Mouse (Mus musculus) heart, embryonic 13.5 days (tissue): Measurements from ENCODE around the gene Txndc2. TPM values are rescaled to one million over a fixed set of nuclear protein-coding genes. Genes with fewer than 3 reads are reported as not detected.

Source experiments
- ATAC-seq: fragments of 200-750 bp; cut with Nextera tagmentation; 2 replicates; pipeline ENCODE4 v1.8.0; 2017; ENCODE audit warnings: moderate TSS enrichment; ENCODE audit not compliant: insufficient number of reproducible peaks, low FRiP score, low TSS enrichment; ENCODE audit errors: extremely low read depth
- H3K27ac ChIP-seq: fragments of 300-500 bp; sonication (generic); replicated peaks from 2 replicates; pipeline ENCODE4 v1.5.1; 2015; ENCODE audit warnings: moderate library complexity, mild to moderate bottlenecking, inconsistent platforms
- H3K27me3 ChIP-seq: fragments of 300-500 bp; sonication (generic); replicated peaks from 2 replicates; pipeline ENCODE4 v1.6.1; 2015; ENCODE audit warnings: mild to moderate bottlenecking, inconsistent platforms
- H3K36me3 ChIP-seq: fragments of 300-500 bp; sonication (generic); 2 replicates; pipeline ENCODE4 v1.6.1; 2015; ENCODE audit warnings: mild to moderate bottlenecking, inconsistent platforms
- H3K4me1 ChIP-seq: fragments of 300-500 bp; sonication (generic); 2 replicates; pipeline ENCODE4 v1.6.1; 2015; ENCODE audit warnings: inconsistent platforms
- H3K4me2 ChIP-seq: fragments of 300-500 bp; sonication (generic); 2 replicates; pipeline ENCODE4 v1.6.1; 2015; ENCODE audit warnings: inconsistent platforms, mild to moderate bottlenecking, moderate library complexity
- H3K4me3 ChIP-seq: fragments of 300-500 bp; sonication (generic); 2 replicates; pipeline ENCODE4 v1.5.1; 2015; ENCODE audit warnings: moderate library complexity, mild to moderate bottlenecking, inconsistent platforms
- H3K9ac ChIP-seq: fragments of 300-500 bp; sonication (generic); 2 replicates; pipeline ENCODE4 v1.6.1; 2015; ENCODE audit warnings: inconsistent platforms, mild to moderate bottlenecking, moderate library complexity
- H3K9me3 ChIP-seq: fragments of 300-500 bp; sonication (generic); 2 replicates; pipeline ENCODE4 v1.6.1; 2016; ENCODE audit warnings: inconsistent platforms
- WGBS: fragments of 180-500 bp; shearing (Covaris S2); methylation state at CpG from one replicate; pipeline ENCODE4 v1.1.7; 2015; ENCODE audit warnings: mixed read lengths; 5-methylcytosine and 5-hydroxymethylcytosine counted together
- polyA plus RNA-seq: library from polyadenylated mRNA; unstranded; fragments of >200 nt; fragmentation: Nextera tagmentation; extraction: Ambion mirVana; gene quantifications from 2 replicates; pipeline ENCODE4 v1.2.1, GENCODE M21; 2015

The Txndc2 gene
- polyA plus RNA-seq, 1 experiment from 2014 or later = not detected

DNA sequence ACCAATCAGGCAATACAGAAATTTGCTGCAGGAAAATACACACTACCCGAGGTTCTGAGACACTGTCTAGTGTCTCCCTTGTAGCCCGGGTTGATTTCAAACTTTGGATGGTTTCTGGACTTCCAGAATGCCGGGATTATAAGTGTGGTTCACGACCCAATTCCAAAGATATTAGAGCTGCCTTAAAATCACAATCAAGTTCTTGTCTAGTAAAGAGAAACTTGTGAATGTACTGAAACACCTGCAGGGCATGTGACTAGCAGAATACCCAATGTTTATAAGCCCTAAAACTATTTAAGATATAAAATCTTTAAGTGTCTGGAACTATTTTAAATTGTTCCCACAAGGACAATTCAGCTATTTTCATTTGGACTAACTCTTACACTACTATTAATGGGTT lies 30.2 kb downstream of the Txndc2 start:
- H3K27ac ChIP-seq = peak overlapping the region; percentile 100; the same call in 1 of the 2 replicates
- H3K4me1 ChIP-seq = peaks cover 54% of the 10 kb centered on the region
- 7% methylated on average over 4 of the region's 4 CpGs for WGBS
- no peak for ATAC-seq
- peak overlapping the region; percentile 100 for H3K9ac ChIP-seq
- H3K27me3 ChIP-seq = no peaks in the 10 kb centered on the region
- no peaks in the 10 kb centered on the region for H3K36me3 ChIP-seq
- no peaks in the 10 kb centered on the region for H3K9me3 ChIP-seq
- H3K4me2 ChIP-seq = peak overlapping the region; percentile 86
- peak overlapping the region; percentile 98 for H3K4me3 ChIP-seq

DNA sequence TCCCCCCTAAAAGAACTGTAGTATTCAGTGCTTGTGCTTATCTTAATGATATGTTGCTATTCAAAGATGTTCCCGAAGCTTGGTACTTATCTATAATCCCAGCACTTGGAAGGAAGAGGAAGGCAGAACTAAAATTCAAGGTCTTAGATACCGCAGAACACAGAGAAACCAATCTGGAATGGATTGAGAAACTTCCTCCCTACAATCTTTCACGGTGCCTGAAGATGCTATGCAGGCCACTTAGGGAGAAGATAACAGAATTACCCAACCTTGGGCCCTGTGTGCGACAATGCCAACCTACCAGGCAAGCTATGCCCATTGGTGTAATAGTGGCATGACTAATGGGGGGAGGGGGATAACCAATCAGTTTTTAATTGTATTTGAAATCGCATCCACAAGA lies 33.2 kb downstream of the Txndc2 start:
- H3K9me3 ChIP-seq = no peaks in the 10 kb centered on the region
- H3K36me3 ChIP-seq = no peaks in the 10 kb centered on the region
- peak overlapping the region; percentile 32; the same call in 1 of the 2 replicates for H3K27ac ChIP-seq
- peaks cover 78% of the 10 kb centered on the region for H3K4me1 ChIP-seq
- H3K9ac ChIP-seq = 0 out of 2 replicates have a peak overlapping the region, but pooled peaks have one; percentile 44
- peak overlapping the region; percentile 18 for H3K4me2 ChIP-seq
- H3K4me3 ChIP-seq = 0 out of 2 replicates have a peak overlapping the region, but pooled peaks have one; percentile 1
- no peak for ATAC-seq
- H3K27me3 ChIP-seq = no peaks in the 10 kb centered on the region
- 23% methylated on average over 5 of the region's 5 CpGs for WGBS

DNA sequence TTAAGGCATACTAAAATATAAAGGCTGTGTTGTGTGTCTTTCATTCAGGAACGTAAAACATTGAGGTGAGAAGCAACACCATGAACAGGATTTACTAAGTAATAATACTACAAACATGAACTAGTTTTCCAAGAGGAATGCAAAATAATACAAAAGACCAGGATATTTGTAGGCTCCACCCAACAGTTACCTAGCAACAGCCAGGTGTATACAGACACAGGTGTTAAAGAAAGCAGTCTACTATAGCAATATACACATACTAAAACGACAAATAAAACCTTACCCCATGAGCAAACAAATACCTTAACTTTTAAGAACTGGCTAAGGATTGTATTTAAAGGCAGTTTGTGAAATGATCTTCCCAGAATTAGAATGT lies 33.7 kb downstream of the Txndc2 start:
- ATAC-seq = no peak
- H3K4me3 ChIP-seq = no peak overlapping the region
- no peaks in the 10 kb centered on the region for H3K36me3 ChIP-seq
- H3K9ac ChIP-seq = no peak overlapping the region
- peaks cover 79% of the 10 kb centered on the region for H3K4me1 ChIP-seq
- H3K27me3 ChIP-seq = no peaks in the 10 kb centered on the region
- peak overlapping the region; percentile 18 for H3K4me2 ChIP-seq
- WGBS = 83% methylated on average over 2 of the region's 2 CpGs
- H3K27ac ChIP-seq = no peak overlapping the region
- H3K9me3 ChIP-seq = no peaks in the 10 kb centered on the region

DNA sequence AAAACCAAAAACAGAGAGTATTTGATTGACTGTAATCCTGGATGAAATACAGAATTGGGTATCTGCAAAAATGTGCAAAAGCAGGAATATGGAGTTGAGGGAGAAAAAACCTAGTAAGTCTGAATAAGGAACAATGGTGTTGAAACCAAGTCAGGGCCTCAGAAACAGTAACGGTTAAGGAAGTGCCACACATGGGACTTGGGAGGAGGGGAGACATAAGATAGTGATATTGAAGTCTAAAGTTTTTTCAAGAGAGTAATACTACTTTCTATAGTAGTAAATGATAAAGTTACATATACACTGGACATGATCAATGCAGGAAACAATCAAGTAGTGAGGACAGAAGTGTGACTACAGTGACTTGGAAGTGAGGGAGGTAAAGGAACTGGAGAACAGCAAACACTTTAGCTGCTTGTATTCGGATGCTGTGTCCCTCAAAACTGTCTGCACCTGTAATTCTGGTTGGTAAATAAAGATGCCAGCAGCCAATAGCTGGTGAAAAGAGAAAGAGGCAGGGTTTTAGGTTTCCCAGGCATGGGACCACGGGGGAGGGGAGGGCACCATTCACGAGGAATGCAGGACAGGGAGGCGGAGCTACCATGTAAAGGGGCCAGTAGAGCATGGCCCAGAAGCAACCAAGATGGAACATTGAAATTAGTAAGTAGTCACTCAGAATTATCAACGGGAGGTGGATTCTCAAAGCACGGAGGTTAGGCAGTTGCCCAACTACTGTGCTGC lies 34.2 kb downstream of the Txndc2 start:
- peaks cover 79% of the 10 kb centered on the region for H3K4me1 ChIP-seq
- H3K27ac ChIP-seq = no peak overlapping the region

DNA sequence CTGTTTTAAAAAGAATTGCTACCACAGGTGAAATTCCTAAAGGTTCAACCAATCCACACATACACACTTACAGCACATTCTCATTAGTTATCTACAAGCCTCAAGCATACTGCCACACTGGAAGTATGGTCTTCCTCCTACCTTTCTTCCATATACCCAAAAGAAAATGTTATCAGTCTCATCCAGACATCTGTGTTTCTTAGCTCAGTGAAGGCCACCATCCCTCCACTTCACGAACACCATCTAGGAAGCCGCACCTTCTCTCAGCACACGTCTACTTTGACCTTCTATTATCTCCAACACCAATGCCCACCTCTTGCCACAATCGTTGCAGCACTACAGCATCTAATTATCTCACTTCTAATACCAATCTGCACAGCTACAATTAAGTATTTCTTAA lies 36.0 kb downstream of the Txndc2 start:
- WGBS = 47% methylated on average over 4 of the region's 4 CpGs
- no peak for ATAC-seq
- Histone ChIP-seq H3K4me1 (peaks cover 74% of the 10 kb centered on the region), H3K27me3 (no peaks in the 10 kb centered on the region), H3K36me3 (no peaks in the 10 kb centered on the region), H3K9me3 (no peaks in the 10 kb centered on the region), H3K4me3 (no peak overlapping the region), H3K9ac (no peak overlapping the region), H3K4me2 (no peak overlapping the region), H3K27ac (no peak overlapping the region)

More for the DNA sequence above, 34.2 kb downstream of the Txndc2 start:
- Histone ChIP-seq H3K9me3 (no peaks in the 10 kb centered on the region), H3K36me3 (no peaks in the 10 kb centered on the region), H3K9ac (no peak overlapping the region), H3K4me2 (peak overlapping the region; percentile 18; the same call in 1 of the 2 replicates), H3K27me3 (no peaks in the 10 kb centered on the region), H3K4me3 (no peak overlapping the region)
- WGBS = 36% methylated on average over 7 of the region's 7 CpGs
- ATAC-seq = no peak

DNA sequence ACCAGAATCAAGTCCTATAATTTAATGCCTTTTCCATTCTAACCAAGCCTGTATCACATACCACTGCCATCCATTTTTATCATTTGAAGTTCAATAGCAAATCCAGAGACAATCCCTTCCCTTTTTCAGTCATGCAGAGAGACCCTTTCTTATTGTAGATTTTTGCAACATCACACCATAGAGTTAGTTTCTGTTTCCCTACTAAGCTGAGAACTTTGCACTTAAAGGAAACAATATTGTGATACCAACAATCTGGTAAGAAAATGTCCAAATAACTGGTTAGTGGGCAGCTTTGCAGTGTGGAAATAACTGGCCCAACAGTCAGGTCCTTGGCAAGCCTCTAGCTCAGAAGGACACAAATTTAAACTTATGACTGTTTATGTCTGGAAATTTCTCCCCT lies 37.1 kb downstream of the Txndc2 start:
- H3K9ac ChIP-seq = no peak overlapping the region

DNA sequence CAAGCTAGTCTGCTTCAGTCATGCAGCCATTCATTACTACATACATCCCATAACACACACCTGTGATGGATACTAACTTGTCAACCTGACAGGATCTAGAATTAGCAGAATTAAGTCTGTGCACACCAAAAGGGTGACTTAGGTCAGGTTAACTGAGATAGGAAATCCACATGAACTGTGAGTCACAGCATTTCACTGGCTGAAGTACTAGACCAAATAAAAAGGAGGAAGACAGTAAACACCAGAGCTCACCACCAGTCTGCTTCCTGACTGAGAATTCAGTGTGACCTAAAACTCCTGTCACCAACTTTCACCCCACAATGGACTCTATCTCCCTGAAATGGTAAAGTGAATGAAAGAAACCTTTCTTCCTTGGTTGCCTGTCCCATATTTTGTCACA lies 37.7 kb downstream of the Txndc2 start:
- H3K9me3 ChIP-seq = no peaks in the 10 kb centered on the region
- H3K27me3 ChIP-seq = no peaks in the 10 kb centered on the region
- H3K4me3 ChIP-seq = no peak overlapping the region
- no peak overlapping the region for H3K4me2 ChIP-seq
- peaks cover 70% of the 10 kb centered on the region for H3K4me1 ChIP-seq
- no peaks in the 10 kb centered on the region for H3K36me3 ChIP-seq
- no peak overlapping the region for H3K9ac ChIP-seq
- no peak for ATAC-seq
- no peak overlapping the region for H3K27ac ChIP-seq

More for the DNA sequence above, 37.1 kb downstream of the Txndc2 start:
- Histone ChIP-seq H3K9me3 (no peaks in the 10 kb centered on the region), H3K27ac (no peak overlapping the region), H3K27me3 (no peaks in the 10 kb centered on the region), H3K4me3 (no peak overlapping the region), H3K4me1 (peaks cover 73% of the 10 kb centered on the region), H3K36me3 (no peaks in the 10 kb centered on the region), H3K4me2 (no peak overlapping the region)
- ATAC-seq = no peak

DNA sequence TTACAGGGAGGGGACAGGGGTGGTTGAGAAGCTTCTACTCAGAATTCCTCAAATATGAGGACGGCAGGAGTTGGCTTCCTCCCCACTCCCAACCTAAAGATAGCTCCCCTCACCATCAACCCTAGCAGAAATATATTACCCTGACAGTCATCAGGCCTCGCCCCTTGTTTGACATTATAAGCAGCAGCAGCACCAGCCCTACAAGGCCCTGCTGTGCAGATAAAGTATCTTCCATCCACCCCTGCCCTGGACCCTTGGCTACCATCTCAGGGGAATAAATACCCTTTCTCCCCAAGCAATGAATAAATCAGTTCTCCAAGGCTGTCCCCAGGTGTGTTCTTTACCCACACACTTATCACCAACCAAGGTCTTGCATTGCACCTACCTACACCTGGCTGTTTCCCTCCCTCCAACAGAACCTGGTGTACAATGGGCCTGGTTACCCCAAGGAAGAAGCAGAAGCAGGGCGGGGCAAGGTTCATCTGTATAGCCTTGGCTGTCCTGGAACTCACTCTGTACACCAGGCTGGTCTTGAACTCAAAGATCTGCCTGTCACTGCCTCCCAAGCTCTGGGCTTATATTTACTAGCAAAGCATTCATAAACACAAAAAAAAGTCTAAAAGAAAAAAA lies 44.0 kb downstream of the Txndc2 start:
- H3K27me3 ChIP-seq = no peaks in the 10 kb centered on the region
- peaks cover 36% of the 10 kb centered on the region for H3K4me1 ChIP-seq
- 58% methylated on average over 3 of the region's 3 CpGs for WGBS
- no peak overlapping the region for H3K4me2 ChIP-seq
- H3K27ac ChIP-seq = peak overlapping the region; percentile 46
- no peaks in the 10 kb centered on the region for H3K9me3 ChIP-seq
- no peak for ATAC-seq
- H3K4me3 ChIP-seq = no peak overlapping the region
- 0 out of 2 replicates have a peak overlapping the region, but pooled peaks have one; percentile 50 for H3K9ac ChIP-seq
- H3K36me3 ChIP-seq = peaks cover 10% of the 10 kb centered on the region

DNA sequence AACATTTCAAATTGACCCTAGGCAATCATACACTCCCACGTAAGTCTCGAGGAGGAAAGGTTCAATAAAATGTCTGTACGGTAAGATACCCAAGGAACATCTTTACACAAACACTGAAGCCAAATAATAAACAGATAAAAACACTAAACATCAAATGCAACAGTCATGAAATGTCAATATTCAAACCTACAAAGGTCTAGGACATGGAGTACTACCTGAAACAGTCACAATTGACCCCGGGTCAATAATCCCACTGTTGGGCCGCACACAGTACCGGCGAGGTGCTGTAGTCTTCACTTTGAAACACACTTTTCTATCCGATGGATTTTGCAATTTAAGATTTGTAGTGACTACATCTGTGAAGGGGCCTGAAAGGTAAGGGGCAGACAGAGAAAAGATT lies 47.3 kb downstream of the Txndc2 start:
- Histone ChIP-seq H3K4me3 (no peak overlapping the region), H3K9me3 (no peaks in the 10 kb centered on the region), H3K4me1 (peaks cover 25% of the 10 kb centered on the region), H3K27ac (no peak overlapping the region), H3K4me2 (no peak overlapping the region), H3K27me3 (no peaks in the 10 kb centered on the region), H3K9ac (no peak overlapping the region), H3K36me3 (peaks cover 29% of the 10 kb centered on the region)
- ATAC-seq = no peak
- WGBS = 87% methylated on average over 8 of the region's 8 CpGs

Other genes with a start within 250 kb of the Txndc2 start
- 0.09 TPM in 2 replicates for gene Tmem232, start 101.4 kb downstream of the Txndc2 start, polyA plus RNA-seq
- gene Vapa, start 28.6 kb downstream of the Txndc2 start, polyA plus RNA-seq = 132 and 153 TPM in 2 replicates
- gene Rab31, start 130.6 kb upstream of the Txndc2 start, polyA plus RNA-seq = 23.9 and 27.8 TPM in 2 replicates
- 28.1 and 28.7 TPM in 2 replicates for gene Ppp4r1, start 140.4 kb upstream of the Txndc2 start, polyA plus RNA-seq
- gene Ralbp1, start 243.6 kb upstream of the Txndc2 start, polyA plus RNA-seq = 43.9 and 46.6 TPM in 2 replicates